Mouse (Mus musculus) midbrain, embryonic 13.5 days (tissue): ENCODE results near the gene Pagr1a. TPM values are rescaled to one million over a fixed set of nuclear protein-coding genes. Genes with fewer than 3 reads are reported as not detected.

Experiments
- microRNA-seq: library from miRNA; unstranded; fragments of <30 nt; microRNA quantifications from one replicate; pipeline ENCODE4, GENCODE M21; 2016
- polyA plus RNA-seq: library from polyadenylated mRNA; unstranded; fragments of >200 nt; fragmentation: Nextera tagmentation; extraction: Ambion mirVana; gene quantifications from 2 replicates; pipeline ENCODE4 v1.2.1, GENCODE M21; 2015

Gene Pagr1a
- polyA plus RNA-seq, 1 experiment from 2014 or later = 39.8 TPM

Small RNAs within 50 kb of the gene (microRNA-seq; reads per million reads assigned to microRNA genes)
- gene Gm44343 = not detected

Other genes starting within 250 kb of the Pagr1a start
- gene Ypel3, start 240.4 kb downstream of the Pagr1a start, polyA plus RNA-seq = 163 and 180 TPM in 2 replicates
- gene Tbx6, start 235.9 kb downstream of the Pagr1a start, polyA plus RNA-seq = 0.36 and 0.49 TPM in 2 replicates
- gene Ppp4c, start 224.9 kb downstream of the Pagr1a start, polyA plus RNA-seq = 224 and 241 TPM in 2 replicates
- gene Fam57b, start 219.7 kb downstream of the Pagr1a start, polyA plus RNA-seq = 48.3 and 52.6 TPM in 2 replicates
- not detected in 2 replicates for gene 4930451I11Rik, start 185.7 kb downstream of the Pagr1a start, polyA plus RNA-seq
- 5.3 and 8.5 TPM in 2 replicates for gene Doc2a, start 169.9 kb downstream of the Pagr1a start, polyA plus RNA-seq
- gene Hirip3, start 155.4 kb downstream of the Pagr1a start, polyA plus RNA-seq = 26.8 and 28.5 TPM in 2 replicates
- 84.3 and 88.8 TPM in 2 replicates for gene Ino80e, start 155.0 kb downstream of the Pagr1a start, polyA plus RNA-seq
- 61.4 and 63.1 TPM in 2 replicates for gene Taok2, start 132.6 kb downstream of the Pagr1a start, polyA plus RNA-seq
- gene Tmem219, start 94.4 kb downstream of the Pagr1a start, polyA plus RNA-seq = 33.2 and 35.0 TPM in 2 replicates
- 84.3 and 85.7 TPM in 2 replicates for gene Kctd13, start 88.5 kb downstream of the Pagr1a start, polyA plus RNA-seq
- 5.5 and 5.8 TPM in 2 replicates for gene Asphd1, start 67.8 kb downstream of the Pagr1a start, polyA plus RNA-seq
- gene Sez6l2, start 66.8 kb downstream of the Pagr1a start, polyA plus RNA-seq = 34.9 and 35.3 TPM in 2 replicates
- gene Cdipt, start 41.4 kb downstream of the Pagr1a start, polyA plus RNA-seq = 101 and 108 TPM in 2 replicates
- gene Cdiptos, start 41.3 kb downstream of the Pagr1a start, polyA plus RNA-seq = 0.72 and 0.85 TPM in 2 replicates
- 3.0 and 3.7 TPM in 2 replicates for gene Mvp, start 2.7 kb downstream of the Pagr1a start, polyA plus RNA-seq
- gene Pagr1b, start 868 bp downstream of the Pagr1a start, polyA plus RNA-seq = 0.30 TPM in 1 of 2 replicates, not detected in the other
- gene Gm42742, start 3.7 kb upstream of the Pagr1a start, polyA plus RNA-seq = 72.0 and 73.9 TPM in 2 replicates
- gene Prrt2, start 3.9 kb upstream of the Pagr1a start, polyA plus RNA-seq = 10.8 and 11.9 TPM in 2 replicates
- 58.2 and 72.5 TPM in 2 replicates for gene Maz, start 9.7 kb upstream of the Pagr1a start, polyA plus RNA-seq
- gene Kif22, start 25.1 kb upstream of the Pagr1a start, polyA plus RNA-seq = 57.5 and 61.0 TPM in 2 replicates
- gene Zg16, start 70.0 kb upstream of the Pagr1a start, polyA plus RNA-seq = not detected in 2 replicates
- gene AI467606, start 74.0 kb upstream of the Pagr1a start, polyA plus RNA-seq = 0.90 and 1.5 TPM in 2 replicates
- 0.79 and 0.98 TPM in 2 replicates for gene Qprt, start 104.9 kb upstream of the Pagr1a start, polyA plus RNA-seq
- gene Spn, start 120.5 kb upstream of the Pagr1a start, polyA plus RNA-seq = 0.06 and 0.09 TPM in 2 replicates
- gene Cd2bp2, start 178.7 kb upstream of the Pagr1a start, polyA plus RNA-seq = 90.8 and 96.1 TPM in 2 replicates
- 30.0 and 30.7 TPM in 2 replicates for gene Tbc1d10b, start 191.1 kb upstream of the Pagr1a start, polyA plus RNA-seq
- gene Mylpf, start 191.5 kb upstream of the Pagr1a start, polyA plus RNA-seq = 8.5 and 9.0 TPM in 2 replicates
- gene Zfp553, start 215.7 kb upstream of the Pagr1a start, polyA plus RNA-seq = 69.3 and 75.4 TPM in 2 replicates
- gene Sept1, start 215.8 kb upstream of the Pagr1a start, polyA plus RNA-seq = 27.1 and 28.3 TPM in 2 replicates
- gene Zfp771, start 226.9 kb upstream of the Pagr1a start, polyA plus RNA-seq = 50.5 and 59.7 TPM in 2 replicates
- 142 and 143 TPM in 2 replicates for gene Dctpp1, start 243.4 kb upstream of the Pagr1a start, polyA plus RNA-seq